Mouse (Mus musculus) cerebellum, adult 2 months (tissue): ENCODE measurements around the gene Hoxb4. TPM values are rescaled to one million over a fixed set of nuclear protein-coding genes. Genes with fewer than 3 reads are reported as not detected.

Source experiments
- DNase-seq, 2 experiments: peaks; one replicate each; pipeline ENCODE4 v3.0.0; 2021
- H3K27ac ChIP-seq: fragments of 200-500 bp; 2 replicates; pipeline ENCODE4 v1.5.1; 2012; ENCODE audit warnings: low read length, control low read depth, inconsistent platforms; ENCODE audit not compliant: insufficient read depth
- H3K27me3 ChIP-seq: fragments of 200-500 bp; 2 replicates; pipeline ENCODE4 v1.6.1; 2012; ENCODE audit warnings: inconsistent platforms, mild to moderate bottlenecking, low read length, moderate library complexity; ENCODE audit not compliant: control insufficient read depth, insufficient read depth
- H3K4me1 ChIP-seq: fragments of 200-500 bp; 2 replicates; pipeline ENCODE4 v1.6.1; 2011; ENCODE audit warnings: low read length; ENCODE audit not compliant: control insufficient read depth, insufficient read depth
- H3K4me3 ChIP-seq: fragments of 200-500 bp; replicated peaks from 2 replicates; pipeline ENCODE3; 2011; ENCODE audit warnings: mild to moderate bottlenecking, low read depth, low read length, control low read depth; ENCODE audit not compliant: insufficient read depth
- CTCF ChIP-seq: fragments of 200-500 bp; IDR thresholded peaks from 2 replicates; pipeline ENCODE4 v1.5.1; 2011; ENCODE audit warnings: low read depth, mild to moderate bottlenecking, control low read depth, low read length, moderate library complexity, borderline replicate concordance; ENCODE audit not compliant: insufficient read depth
- POLR2A ChIP-seq: fragments of 200-500 bp; IDR thresholded peaks from 2 replicates; pipeline ENCODE4 v1.6.1; 2011; ENCODE audit warnings: low read length, control low read depth, borderline replicate concordance; ENCODE audit not compliant: insufficient read depth
- WGBS: fragments of 180-500 bp; shearing (Covaris S2); methylation state at CpG from one replicate; pipeline ENCODE4 v1.1.7; 2018; 5-methylcytosine and 5-hydroxymethylcytosine counted together
- polyA plus RNA-seq: library from polyadenylated mRNA; depleted of rRNA; stranded (reverse); fragments of >200 nt; gene quantifications from 2 replicates; pipeline ENCODE4 v1.2.3, GENCODE M21; 2012

Hoxb4 gene
- polyA plus RNA-seq, 1 experiment: 1.5 TPM

DNA sequence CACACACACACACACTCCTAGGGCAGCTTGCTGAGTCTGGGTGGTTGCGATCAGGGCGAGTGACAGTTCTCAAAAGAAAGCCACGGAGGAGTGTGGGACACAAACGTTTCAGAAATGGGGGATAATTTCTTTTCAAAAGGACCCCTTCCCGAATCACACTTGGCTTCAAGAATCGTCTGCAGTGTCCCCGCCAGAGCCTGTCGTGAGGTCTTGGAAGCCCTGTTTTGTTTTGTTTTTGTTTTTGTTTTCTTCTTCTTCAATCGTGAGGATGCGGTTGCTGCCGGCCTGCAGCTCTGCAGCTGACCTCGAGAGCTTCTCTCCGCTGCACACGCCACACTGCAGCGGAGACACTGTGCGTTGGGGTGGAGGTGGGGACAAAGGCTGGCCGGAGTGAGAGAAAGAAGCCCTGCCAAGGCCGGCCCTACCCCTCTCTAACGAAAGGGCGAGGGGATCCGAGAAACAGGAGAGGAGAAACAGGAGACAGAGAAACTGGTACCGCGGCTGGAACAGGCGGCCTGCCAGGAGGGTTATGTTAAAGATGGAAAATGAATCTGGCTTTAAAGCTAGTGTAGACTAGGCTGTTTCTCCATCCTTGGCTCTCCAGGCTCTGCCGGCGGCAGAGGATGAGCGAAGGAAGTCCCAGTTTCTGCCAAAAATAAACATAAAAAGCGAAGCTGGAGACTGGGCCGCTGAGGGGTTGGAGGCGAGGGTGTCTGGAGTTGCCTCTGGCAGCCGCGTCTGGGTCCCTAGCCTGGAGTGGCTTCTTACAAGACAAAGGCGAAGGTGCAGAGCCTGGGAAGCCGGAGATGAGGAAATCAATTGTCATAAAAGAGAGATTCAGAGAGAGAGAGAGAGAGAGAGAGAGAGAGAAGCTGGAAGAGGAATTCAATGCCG, 40.7 kb upstream of the Hoxb4 start:
- TF ChIP-seq POLR2A (no peak), CTCF (no peak)
- Histone ChIP-seq H3K27ac (no peak overlapping the region), H3K4me3 (no peak overlapping the region), H3K27me3 (peaks cover 8% of the 10 kb centered on the region; the same call in 1 of the 2 replicates), H3K4me1 (no peaks in the 10 kb centered on the region)
- 2% methylated on average over 35 of the region's 35 CpGs for WGBS
- peak in 1 of 2 experiments; percentile 11 for DNase-seq

GRCm38 (mm10) chr11:96278324-96278723, 39.7 kb upstream of the Hoxb4 start:
- 17% methylated on average over 14 of the region's 14 CpGs for WGBS
- TF ChIP-seq POLR2A (no peak), CTCF (no peak)
- no peak overlapping the region for H3K27ac ChIP-seq
- H3K4me3 ChIP-seq: no peak overlapping the region
- peaks cover 8% of the 10 kb centered on the region; the same call in 1 of the 2 replicates for H3K27me3 ChIP-seq
- no peaks in the 10 kb centered on the region for H3K4me1 ChIP-seq
- DNase-seq: peak in 1 of 2 experiments; percentile 8

- H3K4me3 ChIP-seq: no peak overlapping the region
- H3K4me1 ChIP-seq: no peaks in the 10 kb centered on the region
- no peak overlapping the region for H3K27ac ChIP-seq
- peak; percentile 74 to 81 for DNase-seq
- TF ChIP-seq POLR2A (no peak), CTCF (peak; percentile 80)
- peaks cover 8% of the 10 kb centered on the region; the same call in 1 of the 2 replicates for H3K27me3 ChIP-seq
- WGBS: under 1% methylated on average over 9 of the region's 9 CpGs
These were observed 39.3 kb upstream of the Hoxb4 start for GRCm38 (mm10) chr11:96278773-96279172.

DNA sequence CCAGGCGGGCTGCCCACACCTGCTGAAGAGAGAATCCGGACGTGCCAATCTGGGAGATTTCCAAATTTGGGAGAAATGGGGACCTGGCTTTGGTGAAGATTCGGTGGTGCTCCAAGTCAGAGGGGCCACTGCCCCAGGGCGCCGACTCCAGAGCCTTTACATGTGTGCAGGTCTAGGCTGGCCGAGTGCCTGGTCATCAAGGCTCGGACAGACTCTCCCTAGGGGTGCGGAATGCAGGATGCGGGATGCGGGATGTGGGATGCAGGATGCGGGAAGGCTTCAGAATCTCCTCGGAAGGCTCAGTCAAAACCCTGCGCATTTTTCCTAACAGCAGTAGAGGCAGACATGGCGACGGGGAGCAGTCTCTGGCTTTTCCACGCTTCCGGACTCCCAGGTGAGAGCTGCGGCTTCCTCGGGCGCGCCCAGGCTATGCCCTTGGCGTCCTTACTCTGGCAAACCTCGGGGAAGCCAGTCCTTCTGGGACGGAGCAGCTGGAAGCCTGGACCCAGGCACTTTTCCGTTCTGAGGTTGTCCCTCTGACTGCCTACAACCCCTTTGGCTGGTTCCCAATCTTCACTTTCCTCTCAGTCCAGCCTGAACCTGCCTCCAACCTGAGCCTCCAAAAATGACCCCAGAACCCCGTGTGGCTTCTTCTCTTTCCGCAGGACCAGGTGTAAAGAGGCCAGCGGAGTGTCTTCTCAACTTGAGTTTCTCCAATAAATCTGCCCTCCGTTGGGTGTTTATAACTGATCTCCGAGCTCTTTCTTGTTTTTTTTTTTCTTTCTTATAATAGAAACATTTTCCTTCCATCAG, 38.4 kb upstream of the Hoxb4 start:
- WGBS: 4% methylated on average over 31 of the region's 31 CpGs
- no peak overlapping the region for H3K4me3 ChIP-seq
- TF ChIP-seq CTCF (no peak), POLR2A (no peak)
- peak in 1 of 2 experiments; percentile 21 for DNase-seq
- peaks cover 15% of the 10 kb centered on the region; the same call in 1 of the 2 replicates for H3K27me3 ChIP-seq
- no peaks in the 10 kb centered on the region for H3K4me1 ChIP-seq
- H3K27ac ChIP-seq: no peak overlapping the region

DNA sequence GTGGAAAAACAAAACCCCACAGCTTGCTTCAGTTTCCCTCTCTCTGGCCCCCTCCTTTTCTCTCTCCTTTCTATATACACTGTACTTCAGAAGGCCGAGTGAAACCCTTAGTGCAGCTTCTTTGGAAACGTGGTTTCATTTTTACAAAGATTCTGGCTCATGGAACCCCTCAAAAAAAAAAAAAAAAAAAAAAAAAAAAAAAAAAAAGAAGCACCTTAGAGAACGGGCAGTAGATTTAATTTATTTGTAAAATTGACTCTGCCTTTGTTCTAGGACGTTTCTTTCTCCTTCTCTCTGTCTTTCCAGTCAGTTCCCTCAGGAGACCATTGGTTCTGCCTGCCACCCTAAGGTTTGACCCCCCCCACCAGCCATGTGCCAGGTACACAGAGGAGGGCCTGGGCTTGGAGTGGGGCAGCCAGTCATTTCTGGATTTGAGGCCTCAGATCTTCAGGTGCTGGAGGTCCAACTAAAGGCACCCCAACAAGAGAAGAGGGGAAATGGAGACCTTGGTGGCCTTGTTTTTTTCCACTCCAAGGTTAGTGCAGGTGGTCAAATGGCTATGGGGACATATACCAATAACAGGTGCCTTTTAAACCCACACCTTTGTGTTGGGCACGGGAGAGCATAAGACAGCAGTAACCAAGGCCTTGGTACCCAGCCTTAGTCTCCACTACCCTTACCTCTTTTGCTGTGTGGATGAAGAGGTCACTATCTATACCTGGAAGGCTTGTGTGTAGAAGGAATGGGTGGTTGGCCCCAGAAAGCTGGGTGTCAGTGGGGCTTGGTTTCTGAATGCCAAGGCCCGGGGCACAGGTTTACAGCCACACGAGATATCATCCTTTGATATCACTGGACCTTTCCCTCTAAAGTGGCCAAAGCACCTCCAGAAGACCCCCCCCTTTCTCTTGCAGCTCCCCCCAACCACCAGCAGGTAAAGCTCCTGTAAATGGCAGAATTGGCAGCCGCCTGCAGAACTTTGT, 37.4 kb upstream of the Hoxb4 start:
- Histone ChIP-seq H3K27ac (no peak overlapping the region), H3K4me3 (no peak overlapping the region), H3K27me3 (peaks cover 16% of the 10 kb centered on the region; the same call in 1 of the 2 replicates), H3K4me1 (no peaks in the 10 kb centered on the region)
- WGBS: 11% methylated on average over 8 of the region's 8 CpGs
- DNase-seq: no peak
- TF ChIP-seq POLR2A: no peak
- no peak for TF ChIP-seq CTCF

- WGBS: 5% methylated on average over 18 of the region's 18 CpGs
- H3K4me1 ChIP-seq: no peaks in the 10 kb centered on the region
- peaks cover 17% of the 10 kb centered on the region; the same call in 1 of the 2 replicates for H3K27me3 ChIP-seq
- H3K27ac ChIP-seq: no peak overlapping the region
- no peak for DNase-seq
- H3K4me3 ChIP-seq: no peak overlapping the region
- no peak for TF ChIP-seq CTCF
- TF ChIP-seq POLR2A: no peak
These were observed 36.7 kb upstream of the Hoxb4 start for GRCm38 (mm10) chr11:96281396-96281795.

DNA sequence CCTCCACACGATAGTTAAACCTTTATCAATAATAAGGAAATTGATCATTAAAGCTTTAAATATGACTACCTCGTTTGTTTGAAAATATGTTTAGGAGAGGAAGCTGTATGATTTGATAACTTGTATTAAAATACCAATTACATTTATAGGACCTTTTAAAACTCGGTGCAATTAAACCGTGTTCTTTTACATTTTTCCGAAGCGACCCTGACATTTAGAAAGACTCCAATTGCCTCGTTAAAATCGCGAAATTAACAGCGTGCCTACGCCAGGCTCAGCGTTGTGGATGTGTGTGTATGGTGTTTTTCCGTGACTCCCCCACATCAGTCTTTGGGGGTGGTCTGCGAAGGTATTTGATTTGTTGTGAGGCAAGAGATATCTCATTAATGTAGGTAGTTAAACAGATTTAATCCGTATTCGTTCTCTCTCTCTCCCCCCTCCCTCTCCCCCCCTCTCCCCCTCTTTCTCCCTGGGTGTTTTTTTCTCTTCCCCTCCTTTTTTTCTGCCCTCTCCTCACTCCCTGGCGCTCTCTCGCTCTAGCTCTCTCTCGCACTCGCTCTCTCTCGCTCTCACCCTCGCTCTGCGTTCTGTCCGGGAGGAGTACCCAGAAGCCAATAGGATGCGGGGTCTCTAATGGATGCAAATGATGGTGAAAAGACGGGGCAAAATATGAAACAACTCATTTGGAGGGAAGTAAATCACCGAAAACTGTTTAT, 36.1 kb upstream of the Hoxb4 start, which contains the start of gene Hoxb8:
Gene Hoxb8 (plus strand): TSS at position 51 of the 716 bp plus-strand sequence.
- H3K27me3 ChIP-seq: peaks cover 21% of the 10 kb centered on the region; the same call in 1 of the 2 replicates
- no peak for TF ChIP-seq CTCF
- TF ChIP-seq POLR2A: no peak
- H3K4me1 ChIP-seq: no peaks in the 10 kb centered on the region
- H3K4me3 ChIP-seq: no peak within 1 kb of the TSS
- 4% methylated on average over 27 of the region's 27 CpGs for WGBS
- DNase-seq: no peak
- H3K27ac ChIP-seq: no peak within 1 kb of the TSS
